Mouse (Mus musculus) duodenum, adult 2 months (tissue): ENCODE measurements around the gene Ipo11. TPM values are rescaled to one million over a fixed set of nuclear protein-coding genes. Genes with fewer than 3 reads are reported as not detected.

ENCODE experiments used
- polyA plus RNA-seq: library from polyadenylated mRNA; depleted of rRNA; stranded (reverse); fragments of >200 nt; gene quantifications from 2 replicates; pipeline ENCODE4 v1.2.3, GENCODE M21; 2012; ENCODE audit warnings: low replicate concordance; rRNA removed

Gene Ipo11
- 6.5 and 6.6 TPM in 2 replicates for polyA plus RNA-seq

GRCm38 (mm10) chr13:106936256-106937137, at the start of gene Ipo11:
Gene Ipo11, minus strand, starts transcription at chr13:106936958.

GRCm38 (mm10) chr13:106946594-106947540, 10.1 kb upstream of the Ipo11 start, which contains the start of gene Dimt1:
Gene Dimt1, plus strand, starts transcription at chr13:106947127.

Other genes starting within 250 kb of the Ipo11 start
- gene Dimt1, start 10.2 kb upstream of the Ipo11 start, polyA plus RNA-seq, result 0.66 and 2.1 TPM in 2 replicates
- gene Kif2a, start 85.2 kb upstream of the Ipo11 start, polyA plus RNA-seq, result 0.40 and 0.57 TPM in 2 replicates